Mouse (Mus musculus) lung, postnatal 0 days (tissue): Measurements from ENCODE around the gene Dhcr24.

Source experiments
- CTCF ChIP-seq: IDR thresholded peaks from 2 replicates; pipeline ENCODE4 v1.5.1; 2016; ENCODE audit warnings: antibody characterized with exemption, mild to moderate bottlenecking
- EP300 ChIP-seq: IDR thresholded peaks from 2 replicates; pipeline ENCODE4 v1.6.1; 2016; ENCODE audit warnings: antibody characterized with exemption, mild to moderate bottlenecking, control low read depth

DNA sequence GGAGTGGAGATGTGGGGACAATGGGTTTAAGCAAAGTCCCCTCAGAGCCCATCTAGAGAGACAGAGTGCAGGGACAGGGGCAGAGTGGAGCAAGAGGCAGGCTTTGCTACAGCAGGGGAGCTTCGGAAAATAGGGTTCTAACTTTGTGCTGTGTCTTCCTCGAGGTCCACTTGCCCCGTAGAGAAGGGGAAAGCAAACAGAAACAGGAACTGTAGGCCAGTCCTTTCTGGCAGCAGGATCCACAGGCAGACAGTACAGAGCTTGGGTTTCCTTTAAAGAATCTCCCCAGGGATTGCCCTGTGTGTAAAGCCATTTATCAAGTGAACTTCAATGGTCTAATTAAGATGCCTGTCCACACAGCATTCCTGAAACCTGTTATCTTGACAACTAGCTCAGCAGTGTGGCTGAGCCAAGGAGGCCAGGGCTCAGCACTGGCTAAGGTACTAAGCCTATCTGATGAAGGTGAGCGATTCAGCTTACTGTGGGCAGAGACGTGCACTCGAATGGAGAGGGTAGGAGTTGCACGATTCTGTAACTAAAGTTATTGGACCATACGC is 14.9 kb upstream of the Dhcr24 start:
- no peak for TF ChIP-seq CTCF
- TF ChIP-seq EP300, result no peak
